Mouse (Mus musculus) thymus, adult 2 months (tissue): ENCODE measurements around the gene Baz2a.

Experiments used
- CTCF ChIP-seq: fragments of 200-500 bp; IDR thresholded peaks from 2 replicates; pipeline ENCODE4 v1.5.1; 2012; ENCODE audit warnings: mild to moderate bottlenecking, control low read depth, low read length, moderate library complexity, borderline replicate concordance; ENCODE audit not compliant: control insufficient read depth, poor library complexity, insufficient read depth; ENCODE audit errors: extremely low read depth
- POLR2A ChIP-seq: fragments of 200-500 bp; IDR thresholded peaks from 2 replicates; pipeline ENCODE4 v1.6.1; 2012; ENCODE audit warnings: mild to moderate bottlenecking, low read length, control low read depth, moderate library complexity; ENCODE audit not compliant: control insufficient read depth, poor library complexity, insufficient read depth; ENCODE audit errors: extremely low read depth

GRCm38 (mm10) chr10:128091564-128092505 lies at the start of gene Baz2a:
- TF ChIP-seq POLR2A (peak; percentile 76), CTCF (no peak)
